Mouse (Mus musculus) heart, embryonic 10.5 days (tissue): Measurements from ENCODE around the gene Sf3b1. TPM values are rescaled to one million over a fixed set of nuclear protein-coding genes. Genes with fewer than 3 reads are reported as not detected.
"Not testable (repeated sequence)": the region's sequence is repeated elsewhere in the genome, so short reads cannot be mapped to it uniquely, and the experiment has no call there.

Experiments
- DNase-seq: peaks from one replicate; pipeline ENCODE4 v3.0.0-alpha.2; 2017; ENCODE audit warnings: low spot score
- H3K27ac ChIP-seq: fragments of 300-500 bp; sonication (generic); 2 replicates; pipeline ENCODE4 v1.5.1; 2016; ENCODE audit warnings: mild to moderate bottlenecking
- H3K27me3 ChIP-seq: fragments of 300-500 bp; sonication (generic); 2 replicates; pipeline ENCODE4 v1.6.1; 2016; ENCODE audit warnings: mild to moderate bottlenecking; ENCODE audit not compliant: poor library complexity, insufficient read depth, severe bottlenecking
- H3K36me3 ChIP-seq: fragments of 300-500 bp; sonication (generic); 2 replicates; pipeline ENCODE4 v1.6.1; 2016; ENCODE audit warnings: mild to moderate bottlenecking, moderate library complexity
- H3K4me1 ChIP-seq: fragments of 300-500 bp; sonication (generic); 2 replicates; pipeline ENCODE4 v1.6.1; 2016; ENCODE audit warnings: mild to moderate bottlenecking
- H3K4me3 ChIP-seq: fragments of 300-500 bp; sonication (generic); 2 replicates; pipeline ENCODE4 v1.5.1; 2016; ENCODE audit warnings: mild to moderate bottlenecking, moderate library complexity
- H3K9me3 ChIP-seq: fragments of 300-500 bp; sonication (generic); 2 replicates; pipeline ENCODE4 v1.6.1; 2016; ENCODE audit warnings: mild to moderate bottlenecking, moderate library complexity
- WGBS: fragments of 180-500 bp; shearing (Covaris S2); methylation state at CpG from one replicate; pipeline ENCODE4 v1.1.7; 2016; 5-methylcytosine and 5-hydroxymethylcytosine counted together
- polyA plus RNA-seq: library from polyadenylated mRNA; unstranded; fragments of >200 nt; fragmentation: Nextera tagmentation; extraction: Ambion mirVana; gene quantifications from 2 replicates; pipeline ENCODE4 v1.2.1, GENCODE M21; 2016

The Sf3b1 gene
- polyA plus RNA-seq, result 192 and 232 TPM in 2 replicates

GRCm38 (mm10) chr1:55027253-55027801 is at the start of gene Sf3b1:
Sf3b1 (minus strand) TSS chr1:55027481.
- Histone ChIP-seq H3K27ac (peak within 1 kb of the TSS; percentile 98), H3K27me3 (no peaks in the 10 kb centered on the region), H3K4me3 (peak within 1 kb of the TSS; percentile 88), H3K9me3 (no peaks in the 10 kb centered on the region), H3K36me3 (peaks cover 8% of the 10 kb centered on the region; the same call in 1 of the 2 replicates), H3K4me1 (no peaks in the 10 kb centered on the region; the same call in 1 of the 2 replicates)
- 2% methylated on average over 46 of the region's 46 CpGs for WGBS
- peak; percentile 99 for DNase-seq

GRCm38 (mm10) chr1:55076395-55076743 is 49.1 kb upstream of the Sf3b1 start:
- peaks cover 61% of the 10 kb centered on the region for H3K36me3 ChIP-seq
- no peak for DNase-seq

GRCm38 (mm10) chr1:55075652-55076394 is 48.5 kb upstream of the Sf3b1 start:
- 44% methylated on average over 5 of the region's 5 CpGs for WGBS
- H3K27me3 ChIP-seq, result no peaks in the 10 kb centered on the region
- no peak overlapping the region for H3K27ac ChIP-seq
- DNase-seq, result no peak
- no peaks in the 10 kb centered on the region for H3K9me3 ChIP-seq
- no peak overlapping the region for H3K4me3 ChIP-seq
- peaks cover 10% of the 10 kb centered on the region for H3K4me1 ChIP-seq
- peaks cover 60% of the 10 kb centered on the region for H3K36me3 ChIP-seq

More at GRCm38 (mm10) chr1:55076395-55076743, 49.1 kb upstream of the Sf3b1 start:
- no peak overlapping the region for H3K4me3 ChIP-seq
- H3K27me3 ChIP-seq, result no peaks in the 10 kb centered on the region
- peaks cover 10% of the 10 kb centered on the region for H3K4me1 ChIP-seq
- H3K9me3 ChIP-seq, result no peaks in the 10 kb centered on the region
- H3K27ac ChIP-seq, result no peak overlapping the region

GRCm38 (mm10) chr1:55074757-55075156 is 47.5 kb upstream of the Sf3b1 start:
- WGBS, result 53% methylated on average over 2 of the region's 2 CpGs
- H3K4me1 ChIP-seq, result peaks cover 10% of the 10 kb centered on the region
- no peaks in the 10 kb centered on the region for H3K9me3 ChIP-seq
- H3K4me3 ChIP-seq, result no peak overlapping the region
- H3K36me3 ChIP-seq, result peaks cover 49% of the 10 kb centered on the region
- no peak for DNase-seq
- H3K27me3 ChIP-seq, result no peaks in the 10 kb centered on the region
- H3K27ac ChIP-seq, result no peak overlapping the region

- DNase-seq, H3K9me3 ChIP-seq, H3K4me3 ChIP-seq, H3K27ac ChIP-seq, H3K27me3 ChIP-seq: not testable (repeated sequence)
- Histone ChIP-seq H3K36me3 (peaks cover 46% of the 10 kb centered on the region), H3K4me1 (peaks cover 10% of the 10 kb centered on the region)
Measured at GRCm38 (mm10) chr1:55072328-55072727, 45.0 kb upstream of the Sf3b1 start.

- H3K36me3 ChIP-seq, result peaks cover 43% of the 10 kb centered on the region
- no peak overlapping the region for H3K4me3 ChIP-seq
- 0 out of 2 replicates have a peak, but pooled peaks cover 4% of the 10 kb centered on the region for H3K4me1 ChIP-seq
- H3K9me3 ChIP-seq, result no peaks in the 10 kb centered on the region
- peak; percentile 16 for DNase-seq
- 87% methylated on average over 4 of the region's 4 CpGs for WGBS
- H3K27ac ChIP-seq, result no peak overlapping the region
- H3K27me3 ChIP-seq, result no peaks in the 10 kb centered on the region
Measured at GRCm38 (mm10) chr1:55061772-55062171, 34.5 kb upstream of the Sf3b1 start.

- Histone ChIP-seq H3K4me1 (0 out of 2 replicates have a peak, but pooled peaks cover 4% of the 10 kb centered on the region), H3K4me3 (no peak overlapping the region), H3K36me3 (peaks cover 42% of the 10 kb centered on the region), H3K27ac (no peak overlapping the region), H3K27me3 (no peaks in the 10 kb centered on the region), H3K9me3 (no peaks in the 10 kb centered on the region)
- DNase-seq, result no peak
- WGBS, result 90% methylated on average over 5 of the region's 5 CpGs
Measured at GRCm38 (mm10) chr1:55061099-55061498, 33.8 kb upstream of the Sf3b1 start.

GRCm38 (mm10) chr1:55058383-55058782 is 31.1 kb upstream of the Sf3b1 start:
- DNase-seq, H3K4me3 ChIP-seq, H3K9me3 ChIP-seq, H3K27ac ChIP-seq, H3K4me1 ChIP-seq, H3K27me3 ChIP-seq: not testable (repeated sequence)
- 58% methylated on average over 2 of the region's 3 CpGs for WGBS
- peaks cover 30% of the 10 kb centered on the region; the same call in 1 of the 2 replicates for H3K36me3 ChIP-seq

GRCm38 (mm10) chr1:55055322-55056115 is 28.2 kb upstream of the Sf3b1 start:
- H3K27me3 ChIP-seq, result no peaks in the 10 kb centered on the region
- 0 out of 2 replicates have a peak, but pooled peaks cover 6% of the 10 kb centered on the region for H3K4me1 ChIP-seq
- no peak overlapping the region for H3K27ac ChIP-seq
- no peak overlapping the region for H3K4me3 ChIP-seq
- H3K36me3 ChIP-seq, result peaks cover 17% of the 10 kb centered on the region; the same call in 1 of the 2 replicates
- 90% methylated on average over 5 of the region's 5 CpGs for WGBS
- no peaks in the 10 kb centered on the region for H3K9me3 ChIP-seq
- DNase-seq, result no peak

- H3K36me3 ChIP-seq, result peaks cover 17% of the 10 kb centered on the region; the same call in 1 of the 2 replicates
- H3K9me3 ChIP-seq, result no peaks in the 10 kb centered on the region
- 63% methylated on average over 4 of the region's 4 CpGs for WGBS
- H3K4me3 ChIP-seq, result peak overlapping the region; percentile 90
- DNase-seq, result no peak
- no peaks in the 10 kb centered on the region for H3K27me3 ChIP-seq
- 0 out of 2 replicates have a peak, but pooled peaks cover 4% of the 10 kb centered on the region for H3K4me1 ChIP-seq
- peak overlapping the region; percentile 91; the same call in 1 of the 2 replicates for H3K27ac ChIP-seq
Measured at GRCm38 (mm10) chr1:55053596-55053995, 26.3 kb upstream of the Sf3b1 start.

GRCm38 (mm10) chr1:55053005-55053404 is 25.7 kb upstream of the Sf3b1 start:
- DNase-seq, result peak; percentile 92
- peak overlapping the region; percentile 90 for H3K4me3 ChIP-seq
- H3K36me3 ChIP-seq, result peaks cover 17% of the 10 kb centered on the region; the same call in 1 of the 2 replicates
- under 1% methylated on average over 42 of the region's 42 CpGs for WGBS
- H3K27me3 ChIP-seq, result no peaks in the 10 kb centered on the region
- no peaks in the 10 kb centered on the region for H3K9me3 ChIP-seq
- H3K27ac ChIP-seq, result peak overlapping the region; percentile 91
- 0 out of 2 replicates have a peak, but pooled peaks cover 2% of the 10 kb centered on the region for H3K4me1 ChIP-seq

GRCm38 (mm10) chr1:55052355-55052953 is 25.2 kb upstream of the Sf3b1 start, which contains the start of gene Coq10b:
Coq10b (plus strand) TSS chr1:55052770.
- Histone ChIP-seq H3K4me3 (peak within 1 kb of the TSS; percentile 90), H3K4me1 (0 out of 2 replicates have a peak, but pooled peaks cover 2% of the 10 kb centered on the region), H3K27me3 (no peaks in the 10 kb centered on the region), H3K9me3 (no peaks in the 10 kb centered on the region), H3K27ac (peak within 1 kb of the TSS; percentile 91), H3K36me3 (peaks cover 14% of the 10 kb centered on the region; the same call in 1 of the 2 replicates)
- under 1% methylated on average over 46 of the region's 46 CpGs for WGBS
- peak; percentile 100 for DNase-seq
